Mouse (Mus musculus) cerebellum, postnatal 36 days (tissue): ENCODE results near the gene Tbc1d8b.

Experiments used
- DNase-seq, 2 experiments: peaks; one replicate each; pipeline ENCODE4 v3.0.0; 2021 to 2022; ENCODE audit warnings: mixed read lengths in 2 of 2

Tbc1d8b gene

GRCm38 (mm10) chrX:139780988-139781387 lies 96.2 kb downstream of the Tbc1d8b start:
- no peak for DNase-seq

- DNase-seq: no peak
These were observed 96.8 kb downstream of the Tbc1d8b start for GRCm38 (mm10) chrX:139781563-139781962.

DNA sequence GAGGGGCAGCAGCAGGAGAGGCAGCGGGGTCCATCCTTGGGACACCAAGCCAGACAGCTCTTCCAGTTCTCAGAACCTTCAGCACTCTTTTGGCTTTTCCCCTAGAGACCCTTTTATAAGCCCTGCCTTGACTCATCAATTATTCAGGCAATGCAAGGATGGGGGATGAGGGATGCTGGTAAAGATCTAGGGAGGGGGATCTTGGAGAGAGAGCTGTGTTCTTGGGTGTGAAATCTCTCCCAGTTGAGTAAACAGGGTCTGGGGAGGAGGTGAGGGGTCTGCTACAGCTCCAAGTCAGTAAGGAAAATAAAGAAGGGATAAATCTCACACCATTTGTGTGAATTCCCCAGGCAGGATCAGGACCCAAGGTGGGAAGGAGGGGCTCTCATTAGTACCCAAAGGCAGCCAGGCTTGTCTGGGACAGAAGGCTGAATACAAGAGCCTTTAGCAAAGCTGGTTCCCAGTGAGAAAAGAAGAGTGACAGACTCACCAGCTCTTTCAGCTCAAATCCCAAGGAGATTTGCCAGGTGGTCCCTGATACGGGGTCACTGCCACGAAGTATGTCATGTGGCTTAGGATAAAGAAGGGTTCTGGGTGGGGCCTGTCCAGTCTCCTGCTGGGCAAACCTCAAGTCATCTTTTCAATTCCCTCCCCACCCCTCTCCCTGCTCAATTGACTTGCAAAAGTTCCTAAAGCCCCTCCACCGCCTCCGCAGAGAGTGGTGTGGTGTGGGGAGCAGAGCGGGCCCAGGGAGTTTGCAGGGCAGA lies 97.7 kb downstream of the Tbc1d8b start, which contains the start of gene Ripply1:
TSS of gene Ripply1 (minus strand) at position 76 of the 767 bp plus-strand sequence.
- no peak for DNase-seq

GRCm38 (mm10) chrX:139783045-139783422 lies 98.2 kb downstream of the Tbc1d8b start:
- DNase-seq: no peak

GRCm38 (mm10) chrX:139785764-139786163 lies 101.0 kb downstream of the Tbc1d8b start:
- no peak for DNase-seq

GRCm38 (mm10) chrX:139794072-139794845 lies 109.5 kb downstream of the Tbc1d8b start:
- DNase-seq: no peak

GRCm38 (mm10) chrX:139796037-139796436 lies 111.2 kb downstream of the Tbc1d8b start:
- DNase-seq: no peak

GRCm38 (mm10) chrX:139797875-139798274 lies 113.1 kb downstream of the Tbc1d8b start:
- no peak for DNase-seq

GRCm38 (mm10) chrX:139799953-139800352 lies 115.2 kb downstream of the Tbc1d8b start:
- no peak for DNase-seq

DNA sequence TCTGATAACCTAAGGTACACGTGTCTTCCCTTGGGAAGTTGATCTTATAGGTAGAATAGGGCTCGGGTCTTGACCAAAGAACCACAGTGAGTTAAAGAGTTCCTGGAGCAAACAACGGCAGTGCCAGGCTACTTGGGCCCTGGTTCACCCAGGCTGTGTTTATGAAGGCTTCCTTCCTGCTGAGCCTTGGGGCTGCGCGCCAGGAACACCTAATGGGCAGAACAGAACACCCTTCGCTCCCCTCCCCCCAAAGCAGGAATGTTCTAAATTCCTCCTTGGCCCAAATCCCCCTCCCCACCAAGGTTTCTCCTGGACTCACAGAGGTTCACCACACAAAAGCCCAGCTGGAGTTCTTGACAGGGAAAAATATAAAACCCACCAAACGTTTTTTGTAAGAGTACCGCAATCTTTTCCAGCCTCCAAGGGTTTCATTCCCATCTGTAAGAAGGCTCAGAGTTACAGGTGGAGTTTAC lies 115.6 kb downstream of the Tbc1d8b start, which contains the start of gene Cldn2:
TSS of gene Cldn2 (plus strand) at position 423 of the 473 bp plus-strand sequence.
- DNase-seq: no peak
